Mouse (Mus musculus) embryonic facial prominence, embryonic 15.5 days (tissue): ENCODE measurements at regions not wholly inside any gene's neighbourhood (a gene's known extent, or its start where the extent isn't known, plus 50 kb on each side); places are given as distances from the start of the nearest gene placed in this dataset.

ENCODE experiments used
- ATAC-seq: fragments of 200-750 bp; cut with Nextera tagmentation; 2 replicates; pipeline ENCODE4 v1.8.0; 2017; ENCODE audit warnings: low read depth, moderate TSS enrichment; ENCODE audit not compliant: insufficient number of reproducible peaks, low FRiP score, low TSS enrichment
- H3K27ac ChIP-seq: fragments of 300-500 bp; sonication (generic); replicated peaks from 2 replicates; pipeline ENCODE4 v1.5.1; 2015; ENCODE audit warnings: mild to moderate bottlenecking, inconsistent platforms
- H3K27me3 ChIP-seq: fragments of 300-500 bp; sonication (generic); 2 replicates; pipeline ENCODE4 v1.6.1; 2015; ENCODE audit warnings: inconsistent platforms
- H3K36me3 ChIP-seq: fragments of 300-500 bp; sonication (generic); 2 replicates; pipeline ENCODE4 v1.6.1; 2015; ENCODE audit warnings: mild to moderate bottlenecking, inconsistent platforms
- H3K4me1 ChIP-seq: fragments of 300-500 bp; sonication (generic); 2 replicates; pipeline ENCODE4 v1.6.1; 2015; ENCODE audit warnings: inconsistent platforms
- H3K4me2 ChIP-seq: fragments of 300-500 bp; sonication (generic); replicated peaks from 2 replicates; pipeline ENCODE4 v1.6.1; 2015; ENCODE audit warnings: mild to moderate bottlenecking, inconsistent platforms
- H3K4me3 ChIP-seq: fragments of 300-500 bp; sonication (generic); replicated peaks from 2 replicates; pipeline ENCODE4 v1.5.1; 2015; ENCODE audit warnings: mild to moderate bottlenecking, inconsistent platforms
- H3K9ac ChIP-seq: fragments of 300-500 bp; sonication (generic); 2 replicates; pipeline ENCODE4 v1.6.1; 2015; ENCODE audit warnings: inconsistent platforms
- H3K9me3 ChIP-seq: fragments of 300-500 bp; sonication (generic); replicated peaks from 2 replicates; pipeline ENCODE4 v1.6.1; 2016; ENCODE audit warnings: inconsistent platforms
- WGBS: fragments of 180-500 bp; shearing (Covaris S2); methylation state at CpG from one replicate; pipeline ENCODE4 v1.1.7; 2015; 5-methylcytosine and 5-hydroxymethylcytosine counted together

- Histone ChIP-seq H3K9me3 (no peaks in the 10 kb centered on the region), H3K4me3 (no peak overlapping the region), H3K4me2 (no peak overlapping the region), H3K27me3 (no peaks in the 10 kb centered on the region), H3K9ac (no peak overlapping the region), H3K4me1 (no peaks in the 10 kb centered on the region), H3K36me3 (no peaks in the 10 kb centered on the region), H3K27ac (no peak overlapping the region)
- ATAC-seq: no peak
These were observed 825.2 kb upstream of the Cntn5 start for GRCm38 (mm10) chr9:11729732-11730131.

- WGBS: 73% methylated on average over 2 of the region's 2 CpGs
- H3K9me3 ChIP-seq: no peaks in the 10 kb centered on the region
- no peaks in the 10 kb centered on the region for H3K4me1 ChIP-seq
- no peaks in the 10 kb centered on the region for H3K27me3 ChIP-seq
- ATAC-seq: no peak
- H3K4me3 ChIP-seq: no peak overlapping the region
- no peak overlapping the region for H3K9ac ChIP-seq
- H3K27ac ChIP-seq: no peak overlapping the region
- H3K36me3 ChIP-seq: no peaks in the 10 kb centered on the region
- no peak overlapping the region for H3K4me2 ChIP-seq
These were observed 817.2 kb upstream of the Cntn5 start for GRCm38 (mm10) chr9:11721811-11722210.

- WGBS: 89% methylated on average over 1 of the region's 1 CpGs
- Histone ChIP-seq H3K4me1 (no peaks in the 10 kb centered on the region), H3K36me3 (no peaks in the 10 kb centered on the region), H3K27me3 (no peaks in the 10 kb centered on the region), H3K9me3 (no peaks in the 10 kb centered on the region), H3K9ac (no peak overlapping the region), H3K4me3 (no peak overlapping the region), H3K4me2 (no peak overlapping the region), H3K27ac (no peak overlapping the region)
- ATAC-seq: no peak
These were observed 800.1 kb upstream of the Cntn5 start for GRCm38 (mm10) chr9:11704647-11705046.

GRCm38 (mm10) chr9:11703150-11703549 is 798.6 kb upstream of the Cntn5 start:
- H3K9ac ChIP-seq: no peak overlapping the region
- no peak overlapping the region for H3K4me3 ChIP-seq
- no peak overlapping the region for H3K4me2 ChIP-seq
- WGBS: 72% methylated on average over 3 of the region's 3 CpGs
- ATAC-seq: no peak
- H3K36me3 ChIP-seq: no peaks in the 10 kb centered on the region
- no peaks in the 10 kb centered on the region for H3K27me3 ChIP-seq
- no peaks in the 10 kb centered on the region for H3K9me3 ChIP-seq
- H3K4me1 ChIP-seq: no peaks in the 10 kb centered on the region
- H3K27ac ChIP-seq: no peak overlapping the region

GRCm38 (mm10) chr9:11693505-11693904 is 788.9 kb upstream of the Cntn5 start:
- Histone ChIP-seq H3K4me2 (no peak overlapping the region), H3K36me3 (no peaks in the 10 kb centered on the region), H3K27ac (no peak overlapping the region), H3K4me3 (no peak overlapping the region), H3K9me3 (no peaks in the 10 kb centered on the region), H3K27me3 (no peaks in the 10 kb centered on the region), H3K4me1 (no peaks in the 10 kb centered on the region), H3K9ac (no peak overlapping the region)
- no peak for ATAC-seq
- 87% methylated on average over 1 of the region's 1 CpGs for WGBS

- Histone ChIP-seq H3K9ac (no peak overlapping the region), H3K9me3 (no peaks in the 10 kb centered on the region), H3K27ac (no peak overlapping the region), H3K27me3 (no peaks in the 10 kb centered on the region), H3K4me3 (no peak overlapping the region), H3K4me1 (no peaks in the 10 kb centered on the region), H3K36me3 (no peaks in the 10 kb centered on the region), H3K4me2 (no peak overlapping the region)
- no peak for ATAC-seq
- WGBS: 10% methylated on average over 2 of the region's 2 CpGs
These were observed 782.5 kb upstream of the Cntn5 start for GRCm38 (mm10) chr9:11687101-11687500.

- ATAC-seq: no peak
- 72% methylated on average over 3 of the region's 3 CpGs for WGBS
- no peaks in the 10 kb centered on the region for H3K9me3 ChIP-seq
These were observed 767.4 kb upstream of the Cntn5 start for GRCm38 (mm10) chr9:11671939-11672338.

GRCm38 (mm10) chr9:11671243-11671642 is 766.7 kb upstream of the Cntn5 start:
- ATAC-seq: no peak
- Histone ChIP-seq H3K4me2 (no peak overlapping the region), H3K27ac (no peak overlapping the region), H3K27me3 (no peaks in the 10 kb centered on the region), H3K4me1 (no peaks in the 10 kb centered on the region), H3K36me3 (no peaks in the 10 kb centered on the region), H3K9ac (no peak overlapping the region), H3K9me3 (no peaks in the 10 kb centered on the region), H3K4me3 (no peak overlapping the region)
- WGBS: 17% methylated on average over 1 of the region's 1 CpGs

More at GRCm38 (mm10) chr9:11671939-11672338, 767.4 kb upstream of the Cntn5 start:
- no peaks in the 10 kb centered on the region for H3K36me3 ChIP-seq
- H3K27me3 ChIP-seq: no peaks in the 10 kb centered on the region
- no peak overlapping the region for H3K9ac ChIP-seq
- H3K4me2 ChIP-seq: no peak overlapping the region
- H3K4me3 ChIP-seq: no peak overlapping the region
- H3K27ac ChIP-seq: no peak overlapping the region
- no peaks in the 10 kb centered on the region for H3K4me1 ChIP-seq

GRCm38 (mm10) chr9:11629461-11629860 is 724.9 kb upstream of the Cntn5 start:
- no peaks in the 10 kb centered on the region for H3K27me3 ChIP-seq
- 57% methylated on average over 2 of the region's 2 CpGs for WGBS

GRCm38 (mm10) chr9:11604381-11604780 is 699.8 kb upstream of the Cntn5 start:
- Histone ChIP-seq H3K36me3 (no peaks in the 10 kb centered on the region), H3K27ac (no peak overlapping the region), H3K4me2 (no peak overlapping the region), H3K4me3 (no peak overlapping the region), H3K27me3 (no peaks in the 10 kb centered on the region), H3K9ac (no peak overlapping the region), H3K9me3 (no peaks in the 10 kb centered on the region), H3K4me1 (no peaks in the 10 kb centered on the region)
- WGBS: 89% methylated on average over 2 of the region's 2 CpGs
- no peak for ATAC-seq

More at GRCm38 (mm10) chr9:11629461-11629860, 724.9 kb upstream of the Cntn5 start:
- ATAC-seq: no peak
- no peak overlapping the region for H3K4me3 ChIP-seq
- H3K4me2 ChIP-seq: no peak overlapping the region
- no peaks in the 10 kb centered on the region for H3K9me3 ChIP-seq
- H3K27ac ChIP-seq: no peak overlapping the region
- H3K36me3 ChIP-seq: no peaks in the 10 kb centered on the region
- H3K4me1 ChIP-seq: no peaks in the 10 kb centered on the region
- H3K9ac ChIP-seq: no peak overlapping the region

GRCm38 (mm10) chr9:11603884-11604283 is 699.3 kb upstream of the Cntn5 start:
- Histone ChIP-seq H3K27ac (no peak overlapping the region), H3K9me3 (no peaks in the 10 kb centered on the region), H3K4me2 (no peak overlapping the region), H3K27me3 (no peaks in the 10 kb centered on the region), H3K36me3 (no peaks in the 10 kb centered on the region), H3K9ac (no peak overlapping the region), H3K4me3 (no peak overlapping the region), H3K4me1 (no peaks in the 10 kb centered on the region)
- WGBS: 72% methylated on average over 3 of the region's 3 CpGs
- ATAC-seq: no peak

GRCm38 (mm10) chr9:11602857-11603256 is 698.3 kb upstream of the Cntn5 start:
- H3K4me3 ChIP-seq: no peak overlapping the region
- WGBS: 84% methylated on average over 2 of the region's 2 CpGs

More at GRCm38 (mm10) chr9:11602857-11603256, 698.3 kb upstream of the Cntn5 start:
- Histone ChIP-seq H3K27me3 (no peaks in the 10 kb centered on the region), H3K36me3 (no peaks in the 10 kb centered on the region), H3K9ac (no peak overlapping the region), H3K4me1 (no peaks in the 10 kb centered on the region), H3K27ac (no peak overlapping the region), H3K4me2 (no peak overlapping the region), H3K9me3 (no peaks in the 10 kb centered on the region)
- no peak for ATAC-seq
